8 mouse cellular contexts compared by ENCODE assay signal in the genomic region with DNA sequence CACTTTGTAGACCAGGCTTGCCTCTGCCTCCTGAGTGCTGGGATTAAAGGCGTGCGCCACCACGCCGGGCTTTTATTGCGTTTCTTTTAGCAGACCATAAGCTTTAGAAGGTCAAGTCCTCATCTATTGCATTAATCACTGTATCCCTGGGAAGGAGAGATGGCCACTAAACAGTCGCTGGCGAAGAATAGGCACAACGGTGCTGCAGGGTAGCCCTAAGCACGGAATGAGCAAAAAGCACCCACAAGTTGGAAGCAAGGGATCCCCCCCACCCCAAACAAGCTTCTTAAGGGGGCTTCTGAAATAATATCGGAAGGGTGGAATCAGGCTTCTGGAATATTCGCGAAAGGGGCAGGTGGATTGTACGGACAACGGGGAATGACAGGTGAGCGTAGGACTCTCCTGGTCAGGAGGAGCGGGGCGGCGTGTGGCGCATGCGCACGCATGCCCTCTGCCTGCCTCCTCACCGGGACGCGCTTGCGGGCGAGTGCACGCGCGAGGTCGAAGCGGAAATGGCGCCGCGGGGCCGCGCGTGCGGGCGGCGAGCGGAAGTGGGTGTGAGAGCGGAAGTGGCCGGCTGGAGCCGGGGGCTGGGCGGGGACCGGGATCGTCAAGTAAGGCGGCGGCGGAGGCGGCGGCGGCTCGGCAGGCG. TPM values are rescaled to one million over a fixed set of nuclear protein-coding genes. Genes with fewer than 3 reads are reported as not detected.
DNase-seq lines count a peak whose midpoint lies in the region; ATAC-seq and TF ChIP-seq lines count a peak whose summit lies in the region.

TSS of gene Arpc2 (plus strand) at position 147 of the 652 bp plus-strand sequence.

- peaks cover 32% of the 10 kb centered on the region for H3K4me1 ChIP-seq in heart, embryonic 12.5 days (replicated peaks)
- H3K4me1 ChIP-seq in kidney, postnatal 0 days (replicated peaks; ENCODE audit: insufficient read depth, low read length) = peaks cover 35% of the 10 kb centered on the region
- H3K4me1 ChIP-seq in liver, embryonic 11.5 days (replicated peaks; ENCODE audit: control insufficient read depth, insufficient read depth, low read length) = peaks cover 42% of the 10 kb centered on the region
- peaks cover 28% of the 10 kb centered on the region for H3K4me1 ChIP-seq in stomach, embryonic 14.5 days (ENCODE audit: control insufficient read depth, insufficient read depth, low read length)

- H3K36me3 ChIP-seq in heart, embryonic 12.5 days = no peaks in the 10 kb centered on the region
- H3K36me3 ChIP-seq in kidney, postnatal 0 days (ENCODE audit: insufficient read depth, low read length) = no peaks in the 10 kb centered on the region
- no peaks in the 10 kb centered on the region for H3K36me3 ChIP-seq in liver, embryonic 11.5 days (ENCODE audit: control insufficient read depth, insufficient read depth, low read length)
- no peaks in the 10 kb centered on the region for H3K36me3 ChIP-seq in stomach, embryonic 14.5 days (ENCODE audit: control insufficient read depth, insufficient read depth, low read length)

- 2% methylated on average over 44 of the region's 55 CpGs for WGBS in heart, embryonic 12.5 days
- under 1% methylated on average over 43 of the region's 55 CpGs for WGBS in kidney, postnatal 0 days
- 3% methylated on average over 54 of the region's 55 CpGs for WGBS in liver, embryonic 11.5 days
- 2% methylated on average over 43 of the region's 55 CpGs for WGBS in stomach, embryonic 14.5 days

- H3K27me3 ChIP-seq in heart, embryonic 12.5 days (replicated peaks) = no peaks in the 10 kb centered on the region
- no peaks in the 10 kb centered on the region for H3K27me3 ChIP-seq in kidney, postnatal 0 days (ENCODE audit: insufficient read depth, low read length)
- no peaks in the 10 kb centered on the region for H3K27me3 ChIP-seq in liver, embryonic 11.5 days (replicated peaks; ENCODE audit: control insufficient read depth, insufficient read depth, low read length)
- no peaks in the 10 kb centered on the region for H3K27me3 ChIP-seq in stomach, embryonic 14.5 days (ENCODE audit: control insufficient read depth, insufficient read depth, low read length)

- H3K9ac ChIP-seq in heart, embryonic 12.5 days = peak within 1 kb of the TSS; percentile 99
- peak within 1 kb of the TSS; percentile 96 for H3K9ac ChIP-seq in kidney, postnatal 0 days (ENCODE audit: low read depth, low read length)
- H3K9ac ChIP-seq in liver, embryonic 11.5 days (ENCODE audit: low read depth, low read length) = peak within 1 kb of the TSS; percentile 92
- H3K9ac ChIP-seq in stomach, embryonic 14.5 days (replicated peaks; ENCODE audit: low read depth, low read length) = peak within 1 kb of the TSS; percentile 94

- peak; percentile 87 for ATAC-seq in erythroid progenitor cell, adult 5-6 weeks (replicated peaks; ENCODE audit: low FRiP score, poor library complexity, severe bottlenecking)
- peak; percentile 93 for ATAC-seq in heart, embryonic 12.5 days (ENCODE audit: insufficient number of reproducible peaks, low FRiP score)
- peak; percentile 93 for ATAC-seq in kidney, postnatal 0 days (replicated peaks; ENCODE audit: low FRiP score, low read depth)
- ATAC-seq in liver, embryonic 11.5 days (replicated peaks; ENCODE audit: low FRiP score) = peak; percentile 84
- peak; percentile 91 for ATAC-seq in stomach, embryonic 14.5 days (ENCODE audit: insufficient number of reproducible peaks, insufficient read depth, low FRiP score, low read depth)

- H3K4me3 ChIP-seq in heart, embryonic 12.5 days = peak within 1 kb of the TSS; percentile 95
- peak within 1 kb of the TSS; percentile 96 for H3K4me3 ChIP-seq in kidney, postnatal 0 days (replicated peaks; ENCODE audit: low read depth, low read length)
- H3K4me3 ChIP-seq in liver, embryonic 11.5 days (ENCODE audit: low read depth, low read length) = peak within 1 kb of the TSS; percentile 95
- peak within 1 kb of the TSS; percentile 76 for H3K4me3 ChIP-seq in stomach, embryonic 14.5 days (ENCODE audit: low read depth, low read length)

- no peaks in the 10 kb centered on the region for H3K9me3 ChIP-seq in heart, embryonic 12.5 days (replicated peaks)
- H3K9me3 ChIP-seq in kidney, postnatal 0 days (replicated peaks; ENCODE audit: low read length) = no peaks in the 10 kb centered on the region
- H3K9me3 ChIP-seq in liver, embryonic 11.5 days (ENCODE audit: control insufficient read depth, low read length) = no peaks in the 10 kb centered on the region
- H3K9me3 ChIP-seq in stomach, embryonic 14.5 days (ENCODE audit: control insufficient read depth, low read depth, low read length) = no peaks in the 10 kb centered on the region

- TF ChIP-seq CTCF in kidney, postnatal 0 days (IDR thresholded peaks at IDR 0.05; ENCODE audit: low read depth) = no peak

- peak within 1 kb of the TSS; percentile 97 for H3K27ac ChIP-seq in heart, embryonic 12.5 days (ENCODE audit: poor library complexity, severe bottlenecking)
- H3K27ac ChIP-seq in kidney, postnatal 0 days = peak within 1 kb of the TSS; percentile 94
- peak within 1 kb of the TSS; percentile 89 for H3K27ac ChIP-seq in liver, embryonic 11.5 days (ENCODE audit: low read depth, low read length)
- peak within 1 kb of the TSS; percentile 76 for H3K27ac ChIP-seq in stomach, embryonic 14.5 days (ENCODE audit: low read length)

- peak; percentile 99 for DNase-seq in CD4-positive helper T cell, adult 2 months (ENCODE audit: low read depth, low spot score)
- DNase-seq in brain, embryonic 18.5 days (ENCODE audit: low read depth, low spot score) = peak; percentile 90
- DNase-seq in kidney, postnatal 0 days (ENCODE audit: low spot score) = peak; percentile 96
- DNase-seq in liver, embryonic 11.5 days (ENCODE audit: low spot score) = peak; percentile 99
- DNase-seq in naive thymus-derived CD4-positive, alpha-beta T cell, adult 2 months (ENCODE audit: low read depth) = peak; percentile 98

- peak within 1 kb of the TSS; percentile 91 for H3K4me2 ChIP-seq in heart, embryonic 12.5 days
- peak within 1 kb of the TSS; percentile 60 for H3K4me2 ChIP-seq in kidney, postnatal 0 days (ENCODE audit: low read length)
- H3K4me2 ChIP-seq in liver, embryonic 11.5 days = peak within 1 kb of the TSS; percentile 96
- peak within 1 kb of the TSS; percentile 79 for H3K4me2 ChIP-seq in stomach, embryonic 14.5 days (replicated peaks; ENCODE audit: low read depth, low read length)

RNA-seq across cellular contexts. Expression of gene Arpc2, which starts in this region (rescaled TPM):
- total RNA-seq in erythroid progenitor cell, adult 5-6 weeks (2015; ENCODE audit: low replicate concordance) = 228 and 243 TPM in 2 replicates
- 69.4 and 89.7 TPM in 2 replicates for total RNA-seq in erythroid progenitor cell, adult 5-6 weeks (2017; ENCODE audit: low replicate concordance)
- polyA plus RNA-seq in heart, embryonic 12.5 days (2016; fragmentation: Nextera tagmentation; extraction: Ambion mirVana) = 478 and 484 TPM in 2 replicates
- 487 TPM in 2 replicates for polyA plus RNA-seq in kidney, postnatal 0 days (2015; fragmentation: Nextera tagmentation; extraction: Ambion mirVana)
- 375 and 384 TPM in 2 replicates for polyA plus RNA-seq in liver, embryonic 11.5 days (2014; fragmentation: Nextera tagmentation; extraction: Ambion mirVana)
- polyA plus RNA-seq in stomach, embryonic 14.5 days (2014; fragmentation: Nextera tagmentation; extraction: Ambion mirVana) = 406 and 429 TPM in 2 replicates

Comparison
In these comparisons a context has a peak if more than half of its experiments do, and no peak if none do; other contexts are left out.
1. Peak in every context shown above with its lines: DNase-seq, ATAC-seq, H3K4me3 ChIP-seq and H3K27ac ChIP-seq.